Mouse (Mus musculus): ENCODE results near the gene Eif1.
"Not testable (repeated sequence)": the region's sequence is repeated elsewhere in the genome, so short reads cannot be mapped to it uniquely, and the experiment has no call there.

Gene Eif1

GRCm38 (mm10) chr11:100352076-100352857 lies 32.6 kb downstream of the Eif1 start:
- no peak for DNase-seq (ENCODE audit: low read depth, low spot score)

- DNase-seq (ENCODE audit: low read depth, low spot score): no peak
Observed at GRCm38 (mm10) chr11:100355151-100355951, 35.7 kb downstream of the Eif1 start.

- peak; percentile 82 for DNase-seq (ENCODE audit: low read depth, low spot score)
Observed at GRCm38 (mm10) chr11:100355972-100356818, 36.5 kb downstream of the Eif1 start, which contains the start of gene Hap1. Hap1 (minus strand) TSS chr11:100356128.

DNA sequence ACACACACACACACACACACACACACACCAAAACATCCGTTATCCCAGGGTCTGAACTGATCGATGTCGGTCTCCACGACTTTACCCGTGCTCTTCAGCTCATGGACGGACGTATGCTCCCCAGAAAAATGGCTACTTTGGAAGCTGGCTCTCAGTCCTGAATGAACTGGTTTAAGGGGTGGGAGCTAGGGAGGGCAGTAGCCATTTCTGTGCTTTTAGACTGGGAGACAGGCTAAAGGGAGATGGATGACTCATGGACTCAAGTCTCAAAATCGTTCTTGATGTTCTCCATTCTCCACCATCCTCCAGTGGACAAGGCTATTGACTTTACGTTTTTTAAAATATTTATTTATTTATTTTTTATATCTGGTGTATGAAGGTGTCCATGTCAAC lies 37.1 kb downstream of the Eif1 start:
- DNase-seq (ENCODE audit: low read depth, low spot score): no peak

GRCm38 (mm10) chr11:100357408-100357807 lies 37.7 kb downstream of the Eif1 start:
- DNase-seq (ENCODE audit: low read depth, low spot score): no peak

GRCm38 (mm10) chr11:100360175-100360574 lies 40.5 kb downstream of the Eif1 start:
- DNase-seq (ENCODE audit: low read depth, low spot score): no peak

GRCm38 (mm10) chr11:100361059-100361458 lies 41.4 kb downstream of the Eif1 start:
- DNase-seq (ENCODE audit: low read depth, low spot score): not testable (repeated sequence)

- peak; percentile 47 for DNase-seq (ENCODE audit: low read depth, low spot score)
Observed at GRCm38 (mm10) chr11:100362209-100362978, 42.7 kb downstream of the Eif1 start.

GRCm38 (mm10) chr11:100362979-100363562 lies 43.4 kb downstream of the Eif1 start:
- no peak for DNase-seq (ENCODE audit: low read depth, low spot score)

DNA sequence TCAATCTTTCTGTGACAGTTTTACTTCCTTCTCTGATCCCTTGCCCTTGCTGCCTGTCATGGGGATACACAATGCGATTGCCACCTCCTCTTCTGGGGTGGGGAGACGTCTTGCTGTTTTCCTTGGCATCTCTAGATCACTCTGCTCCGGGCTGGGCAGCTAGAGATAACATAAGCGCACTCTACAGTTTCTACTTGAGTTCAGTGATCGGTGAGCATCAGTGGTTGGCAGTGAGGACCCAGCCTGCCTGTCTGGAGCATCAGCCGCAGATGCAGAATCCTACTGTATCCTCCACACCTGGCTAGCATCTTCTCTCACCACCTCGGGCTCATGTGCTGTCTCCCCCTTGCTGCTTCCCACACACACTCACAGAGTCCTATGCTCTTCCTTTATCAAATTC lies 49.5 kb downstream of the Eif1 start:
- no peak for DNase-seq (ENCODE audit: low read depth, low spot score)

GRCm38 (mm10) chr11:100369822-100370221 lies 50.1 kb downstream of the Eif1 start:
- DNase-seq (ENCODE audit: low read depth, low spot score): no peak

Data from retina, adult 2 months (tissue).